Mouse (Mus musculus): ENCODE data around the gene Capn8. TPM values are rescaled to one million over a fixed set of nuclear protein-coding genes. Genes with fewer than 3 reads are reported as not detected.
A peak's percentile ranks its signal among the peaks of the same experiment; 100 is the strongest.

Gene Capn8
- total RNA-seq, 2 experiments from 2014 or later: not detected

DNA sequence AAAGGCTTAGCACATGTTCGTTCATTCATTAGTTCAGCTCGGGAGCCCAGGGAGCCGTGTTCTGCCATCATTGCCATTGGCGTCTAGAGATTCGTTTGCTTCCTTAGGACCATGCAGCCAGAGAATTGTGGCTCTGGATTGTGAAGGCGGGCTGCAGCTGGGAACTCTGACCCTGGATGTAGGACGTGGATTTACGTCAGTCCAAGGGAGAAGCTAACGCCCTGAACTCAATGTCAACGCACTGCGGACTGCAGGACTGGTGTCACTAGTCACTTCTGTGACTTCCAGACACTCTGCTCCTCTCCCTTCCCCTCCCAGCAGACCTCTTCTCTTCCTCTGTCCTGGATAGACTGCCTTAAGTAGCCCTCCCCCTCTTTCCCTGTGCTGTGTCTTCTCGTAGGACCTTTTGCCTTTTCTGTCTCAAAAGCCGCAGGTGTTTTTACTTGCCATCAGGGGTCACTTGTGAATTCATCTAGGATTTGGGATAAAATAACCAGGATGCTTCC is 37.5 kb upstream of the Capn8 start:
- TF ChIP-seq CTCF (IDR thresholded peaks at IDR 0.05): no peak
- intact Hi-C loops (cut with DNase I): no loop called here
- Histone ChIP-seq H3K27ac (peak overlapping the region; percentile 57), H3K4me3 (peak overlapping the region; percentile 45)
- DNase-seq: no peak

DNA sequence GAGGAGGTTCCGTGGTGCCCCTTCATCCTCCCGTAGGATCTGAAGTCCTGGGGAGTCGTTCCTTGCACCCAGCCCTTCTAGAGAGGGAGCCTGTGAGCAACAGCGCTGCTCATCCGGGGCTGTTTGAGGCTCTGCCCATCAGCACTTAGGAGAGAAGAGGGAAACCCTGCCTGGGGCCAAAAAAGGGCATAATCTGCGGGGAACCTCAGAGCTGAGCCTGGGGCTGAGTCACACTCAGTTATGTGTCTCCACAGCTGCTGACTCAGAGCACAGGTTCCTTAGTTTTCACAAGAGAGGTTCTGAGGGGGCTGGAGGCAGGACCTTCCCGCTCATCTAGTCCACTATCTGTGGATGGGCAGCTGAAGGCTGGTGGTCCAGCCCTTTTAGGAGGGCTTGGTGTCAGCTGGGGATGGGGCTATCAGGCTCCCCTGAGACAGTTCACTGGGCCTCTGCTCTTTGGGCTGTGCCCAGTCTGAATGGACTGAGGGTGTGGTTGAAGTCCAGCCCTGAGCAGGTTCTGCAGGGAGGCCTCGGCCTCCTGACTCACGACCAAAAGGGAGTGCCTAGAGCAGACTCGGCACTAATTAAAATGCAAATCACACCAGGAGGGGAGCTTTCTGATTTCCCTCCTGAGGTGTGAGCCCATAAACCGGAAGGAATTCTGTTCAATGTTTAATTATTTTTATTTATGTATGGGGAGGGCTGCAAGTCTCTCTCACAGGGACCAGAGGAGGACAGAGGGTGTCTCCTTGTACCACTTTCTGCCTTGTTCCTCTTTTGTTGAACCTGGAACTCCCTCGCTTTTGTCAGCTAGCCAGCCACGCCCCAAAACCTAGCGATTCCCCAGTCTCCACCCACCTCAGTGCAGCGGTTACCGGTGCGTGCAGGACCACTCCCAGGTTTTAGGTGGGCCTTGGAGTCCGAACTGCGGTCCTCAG is 36.6 kb upstream of the Capn8 start:
- intact Hi-C loops (cut with DNase I): no loop called here
- Histone ChIP-seq H3K4me3 (peak overlapping the region; percentile 45), H3K27ac (peak overlapping the region; percentile 57)
- TF ChIP-seq CTCF (IDR thresholded peaks at IDR 0.05): no peak
- peak; percentile 63 for DNase-seq

DNA sequence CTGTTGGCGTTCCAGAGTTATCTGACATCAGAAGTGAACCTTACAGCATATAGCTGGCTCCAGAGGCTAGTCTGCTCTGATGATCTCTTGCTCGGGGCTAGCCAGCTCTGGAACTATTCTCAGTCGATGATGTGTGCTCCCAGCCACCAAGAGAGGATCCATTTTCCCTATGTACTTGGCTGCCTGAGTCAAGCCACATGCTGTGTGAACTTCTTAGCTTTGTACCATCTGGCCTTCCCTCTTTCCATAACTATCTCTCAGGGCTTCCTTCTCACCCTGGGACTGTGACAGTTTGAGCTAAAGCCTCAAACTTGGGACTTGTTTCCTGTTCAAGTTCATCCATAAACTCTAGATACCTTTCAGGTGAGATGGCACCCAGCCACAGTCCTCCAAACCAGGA is 31.2 kb upstream of the Capn8 start:
- TF ChIP-seq CTCF (IDR thresholded peaks at IDR 0.05): no peak
- intact Hi-C loops (cut with DNase I): no loop called here
- no peak overlapping the region for H3K27ac ChIP-seq
- DNase-seq: no peak
- H3K4me3 ChIP-seq: no peak overlapping the region

DNA sequence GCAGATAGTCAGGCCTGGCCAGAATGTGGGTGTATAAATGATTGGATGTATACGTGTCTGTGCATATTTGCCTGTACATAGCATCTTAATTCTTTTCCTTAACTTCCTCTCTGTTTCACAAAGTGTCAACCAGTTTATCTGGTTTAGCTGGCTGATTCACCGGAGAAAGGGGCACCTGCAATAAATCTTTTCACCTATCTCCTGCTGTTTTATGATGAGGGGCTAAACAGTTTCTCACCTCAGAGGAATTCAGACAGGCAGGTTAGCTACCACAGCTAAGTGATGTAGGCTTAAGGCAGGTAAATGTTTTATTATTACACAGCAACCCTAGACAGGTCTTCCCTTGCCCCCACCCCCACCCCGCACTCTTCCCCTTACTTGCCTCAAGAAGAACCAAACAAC is 29.7 kb upstream of the Capn8 start:
- no peak overlapping the region for H3K27ac ChIP-seq
- no peak for DNase-seq
- TF ChIP-seq CTCF (IDR thresholded peaks at IDR 0.05): no peak
- no peak overlapping the region for H3K4me3 ChIP-seq
- intact Hi-C loops (cut with DNase I): no loop called here

DNA sequence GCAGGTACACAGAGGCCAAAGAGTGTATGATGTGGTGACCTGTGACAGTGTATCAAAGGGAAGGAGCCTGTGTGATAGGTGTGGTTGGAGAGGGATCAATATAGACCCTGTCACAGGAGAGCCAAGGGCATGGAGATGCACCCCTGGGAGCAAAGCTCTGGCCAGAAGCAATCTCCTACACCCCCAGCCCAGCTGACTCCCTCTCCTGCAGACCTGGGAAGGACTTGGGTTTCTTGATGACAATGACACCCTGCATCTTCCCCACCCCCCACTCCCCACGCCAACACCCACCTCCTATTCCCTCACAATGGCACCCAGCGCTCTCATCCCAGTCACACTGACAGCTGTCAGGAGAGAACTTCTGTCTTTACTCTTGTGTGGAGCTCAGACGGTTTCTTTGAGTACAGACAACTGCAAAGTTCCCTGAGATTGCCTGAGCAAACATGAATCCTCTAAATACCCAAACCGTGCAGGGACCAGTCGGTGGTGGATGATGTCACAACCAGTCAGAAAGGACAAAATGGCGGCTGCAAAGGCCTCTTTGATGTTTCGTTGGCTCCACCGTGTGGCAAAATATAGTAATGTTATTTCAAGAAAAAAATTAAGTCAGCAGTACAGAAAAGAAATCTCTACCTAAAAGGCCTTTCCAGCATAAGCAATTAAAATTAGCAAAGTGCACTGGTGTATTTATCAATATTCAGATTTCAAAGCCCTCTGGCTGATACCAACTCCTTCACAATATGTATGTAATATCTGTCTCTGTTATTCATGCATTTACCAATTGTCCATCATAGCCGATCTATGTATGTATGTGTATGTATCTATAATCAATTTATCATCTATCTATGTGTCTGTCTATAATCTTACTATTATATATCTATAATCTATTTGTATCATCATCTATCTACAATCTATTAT is 25.5 kb upstream of the Capn8 start:
- Histone ChIP-seq H3K27ac (peak overlapping the region; percentile 87), H3K4me3 (peak overlapping the region; percentile 71)
- peak; percentile 81 for TF ChIP-seq CTCF (IDR thresholded peaks at IDR 0.05)
- intact Hi-C loops (cut with DNase I): loop anchor here (1.0 to 2.0 kb wide), 2 partner anchors 18 to 50 kb away; no protein-coding TSS in a partner anchor
- DNase-seq: peak; percentile 72

DNA sequence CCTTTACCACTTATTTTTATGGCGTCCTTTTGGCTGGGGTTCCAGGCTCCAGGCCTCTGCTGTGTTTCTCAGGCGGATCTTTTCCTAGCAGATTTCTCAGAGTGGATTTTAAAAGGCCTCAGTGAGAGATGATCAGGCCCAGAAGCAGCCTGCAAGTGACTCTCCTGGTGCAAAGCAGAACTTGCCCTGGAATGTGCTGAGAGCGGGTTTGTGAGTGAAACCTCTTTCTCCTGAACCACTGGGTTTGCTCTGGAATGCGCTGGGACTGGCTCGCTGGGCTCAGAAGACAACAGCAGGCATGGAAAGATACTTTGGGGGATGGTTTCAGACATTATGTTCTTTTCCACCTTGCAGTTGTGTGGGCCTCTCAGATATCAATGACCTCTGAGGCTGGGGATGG is 22.7 kb upstream of the Capn8 start:
- intact Hi-C loops (cut with DNase I): no loop called here
- no peak overlapping the region for H3K27ac ChIP-seq
- no peak for DNase-seq
- no peak for TF ChIP-seq CTCF (IDR thresholded peaks at IDR 0.05)
- H3K4me3 ChIP-seq: no peak overlapping the region

DNA sequence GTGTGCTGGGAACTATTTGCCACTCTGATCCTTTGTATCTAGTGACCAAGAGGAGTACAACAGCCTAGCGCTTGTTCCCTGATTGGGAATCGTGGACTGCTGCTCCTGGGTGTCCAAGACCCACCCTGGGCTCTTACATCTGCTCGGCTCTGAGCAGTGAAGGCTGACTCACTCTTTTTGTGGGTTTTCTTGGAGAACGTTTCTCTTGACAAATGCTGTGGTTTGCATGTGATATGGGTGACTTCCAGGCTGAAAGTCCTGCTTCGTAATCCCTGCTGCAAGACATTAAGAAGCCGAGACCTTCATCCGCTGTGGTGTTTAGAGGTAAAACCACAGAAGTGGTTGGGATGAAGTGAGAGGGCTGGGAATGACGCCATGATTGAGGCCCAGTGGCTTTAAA is 21.7 kb upstream of the Capn8 start:
- Histone ChIP-seq H3K27ac (no peak overlapping the region), H3K4me3 (no peak overlapping the region)
- TF ChIP-seq CTCF (IDR thresholded peaks at IDR 0.05): no peak
- no peak for DNase-seq
- intact Hi-C loops (cut with DNase I): no loop called here

DNA sequence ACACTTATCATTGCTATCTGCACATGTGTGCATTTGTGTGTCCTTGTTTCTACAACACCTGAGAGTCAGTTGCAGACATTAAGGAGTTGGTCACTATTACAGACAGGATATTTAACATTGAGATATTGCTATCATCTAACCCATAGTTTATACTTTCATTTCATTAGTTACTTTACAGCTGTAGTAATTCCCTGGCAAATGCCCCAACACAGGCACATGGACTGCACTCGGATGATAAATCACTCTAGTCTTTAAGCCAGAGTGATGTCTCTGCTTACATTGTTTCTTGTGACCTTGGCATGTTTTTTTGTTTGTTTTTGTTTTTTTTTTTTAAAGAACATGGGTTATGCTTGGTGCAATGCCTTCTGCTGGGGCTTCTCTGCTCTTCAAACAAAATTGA is 20.9 kb upstream of the Capn8 start:
- H3K27ac ChIP-seq: no peak overlapping the region
- no peak for TF ChIP-seq CTCF (IDR thresholded peaks at IDR 0.05)
- intact Hi-C loops (cut with DNase I): no loop called here
- no peak for DNase-seq
- no peak overlapping the region for H3K4me3 ChIP-seq

DNA sequence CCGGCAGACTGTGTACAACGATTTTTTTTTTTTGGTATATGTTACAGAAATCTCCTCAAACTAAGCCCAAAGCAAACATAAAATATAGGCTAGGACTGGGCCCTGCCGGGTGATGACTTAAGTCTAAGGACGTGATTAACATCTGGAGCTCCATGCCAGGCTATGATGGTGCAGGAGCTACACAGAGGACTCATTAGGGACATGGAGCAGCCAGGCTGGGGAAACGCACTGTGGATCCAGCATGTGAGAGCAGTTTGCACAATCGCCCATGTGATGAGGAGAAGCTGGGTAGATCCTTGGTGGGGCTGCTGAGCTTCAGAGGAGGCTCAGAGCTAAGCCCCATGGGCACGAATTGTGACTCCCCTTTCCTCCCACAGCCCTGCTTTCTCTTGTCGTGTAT is 14.0 kb upstream of the Capn8 start:
- Histone ChIP-seq H3K27ac (no peak overlapping the region), H3K4me3 (no peak overlapping the region)
- TF ChIP-seq CTCF (IDR thresholded peaks at IDR 0.05): no peak
- intact Hi-C loops (cut with DNase I): no loop called here
- peak; percentile 61 for DNase-seq

DNA sequence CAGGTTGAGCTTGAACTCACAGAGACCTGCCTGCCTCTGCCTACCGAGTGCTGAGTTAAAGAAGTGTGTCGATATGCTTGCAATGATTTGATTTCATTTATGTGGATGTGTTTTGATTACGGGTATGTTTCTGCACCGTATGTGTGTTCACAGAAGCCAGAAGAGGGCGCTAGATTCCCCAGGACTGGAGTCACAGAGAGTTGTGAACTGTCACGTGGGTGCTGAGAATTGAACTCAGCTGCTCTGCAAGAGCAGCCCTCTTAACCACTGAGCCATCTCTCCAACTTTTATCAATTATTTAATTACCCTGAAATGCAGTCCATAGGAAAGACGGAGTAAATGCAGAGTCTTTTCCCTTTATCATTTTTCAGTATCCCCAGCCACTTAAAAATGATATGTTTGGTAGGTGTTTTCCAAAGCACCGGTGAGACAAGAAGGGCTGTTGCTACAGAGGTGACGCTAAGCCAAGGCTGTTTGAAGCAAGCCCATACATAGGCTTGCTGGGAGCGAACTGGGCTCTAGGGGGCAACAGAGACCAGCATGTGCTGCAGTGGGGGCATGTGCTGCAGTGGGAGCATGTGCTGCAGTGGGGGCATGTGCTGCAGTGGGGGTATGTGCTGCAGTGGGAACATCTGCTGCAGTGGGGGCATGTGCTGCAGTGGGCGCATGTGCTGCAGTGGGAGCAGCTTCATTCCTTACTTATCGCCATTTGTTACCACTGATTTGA is 11.0 kb upstream of the Capn8 start:
- H3K27ac ChIP-seq: no peak overlapping the region
- peak; percentile 70 for DNase-seq
- peak; percentile 74 for TF ChIP-seq CTCF (IDR thresholded peaks at IDR 0.05)
- intact Hi-C loops (cut with DNase I): loop anchor here (2.0 kb wide), 2 partner anchors 343 to 407 kb away; no protein-coding TSS in a partner anchor
- H3K4me3 ChIP-seq: no peak overlapping the region

DNA sequence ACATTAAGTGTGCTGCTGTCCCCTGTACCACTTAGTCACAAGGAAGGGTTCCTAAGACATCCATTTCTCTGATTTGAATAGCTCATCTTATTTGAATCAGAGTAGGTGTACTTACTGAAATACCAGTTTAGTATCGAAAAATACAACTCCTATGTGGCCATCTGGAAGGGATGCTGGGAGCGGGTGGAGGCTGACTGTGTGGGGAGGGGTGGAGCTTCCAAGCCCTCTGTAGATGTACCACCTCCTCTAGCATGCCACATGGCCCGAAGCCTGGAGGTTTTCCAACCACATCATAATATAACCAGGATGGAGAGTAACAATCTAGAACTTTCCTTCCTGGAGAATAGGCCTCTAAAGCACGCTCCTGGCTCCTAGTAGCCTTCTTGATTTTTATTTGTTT is 6.5 kb upstream of the Capn8 start:
- intact Hi-C loops (cut with DNase I): no loop called here
- Histone ChIP-seq H3K27ac (no peak overlapping the region), H3K4me3 (no peak overlapping the region)
- TF ChIP-seq CTCF (IDR thresholded peaks at IDR 0.05): no peak
- no peak for DNase-seq

DNA sequence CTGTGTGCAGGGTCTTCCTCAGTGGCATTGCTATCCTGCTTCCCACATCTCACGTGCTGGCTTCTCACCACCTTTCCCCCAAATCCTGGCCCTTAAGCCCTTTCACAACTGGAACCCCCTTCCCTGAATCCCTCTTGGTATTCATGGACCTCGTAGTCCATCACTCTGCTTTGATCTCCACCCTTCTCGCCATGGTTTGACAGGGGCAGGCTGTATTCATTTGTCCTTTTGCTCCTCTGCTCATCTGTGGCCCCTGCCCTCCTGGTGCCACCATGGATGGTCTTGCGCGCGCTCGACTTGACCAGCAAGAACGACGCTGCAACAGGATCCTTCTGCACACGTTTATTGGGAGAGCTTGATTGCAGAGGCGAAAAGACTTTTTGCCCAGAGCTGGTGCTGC is 5.3 kb upstream of the Capn8 start:
- intact Hi-C loops (cut with DNase I): no loop called here
- H3K27ac ChIP-seq: no peak overlapping the region
- DNase-seq: no peak
- H3K4me3 ChIP-seq: no peak overlapping the region
- no peak for TF ChIP-seq CTCF (IDR thresholded peaks at IDR 0.05)

All from gastrocnemius, adult 2 months (tissue).